Mouse (Mus musculus): ENCODE results near the gene Psip1. TPM values are rescaled to one million over a fixed set of nuclear protein-coding genes. Genes with fewer than 3 reads are reported as not detected.
A peak's percentile ranks its signal among the peaks of the same experiment; 100 is the strongest.
"Not testable (repeated sequence)": the region's sequence is repeated elsewhere in the genome, so short reads cannot be mapped to it uniquely, and the experiment has no call there.

The Psip1 gene
- polyA plus RNA-seq, 1 experiment from 2014 or later, result 396 TPM

DNA sequence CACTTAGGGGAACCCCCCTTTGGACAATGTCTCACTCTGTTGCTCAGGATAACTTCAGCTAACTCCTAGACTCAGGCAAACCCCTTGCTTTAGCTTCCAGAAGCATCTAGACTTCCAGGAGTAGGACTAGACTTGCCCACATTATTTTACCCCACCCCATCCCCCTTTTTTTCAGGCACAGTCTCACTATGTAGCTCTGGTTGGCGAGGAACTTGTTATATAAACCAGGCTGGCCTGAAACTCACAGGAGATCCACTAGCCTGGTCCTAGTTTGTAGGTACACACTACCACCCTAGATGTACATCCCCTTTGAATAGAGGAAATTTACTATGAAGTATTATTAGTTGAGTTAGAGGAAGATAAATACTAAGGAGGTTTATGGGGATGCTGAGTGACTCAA lies 27.9 kb upstream of the Psip1 start:
- no peak for ATAC-seq (ENCODE audit: low FRiP score, low TSS enrichment)
- Histone ChIP-seq H3K9ac (replicated peaks; ENCODE audit: low read length) (no peak overlapping the region), H3K4me2 (ENCODE audit: low read length) (no peak overlapping the region), H3K27ac (replicated peaks; ENCODE audit: low read depth, low read length) (no peak overlapping the region), H3K9me3 (ENCODE audit: control insufficient read depth, low read length) (no peaks in the 10 kb centered on the region), H3K4me3 (replicated peaks; ENCODE audit: low read depth, low read length) (no peak overlapping the region), H3K27me3 (ENCODE audit: control insufficient read depth, insufficient read depth, low read length) (no peaks in the 10 kb centered on the region), H3K4me1 (ENCODE audit: control insufficient read depth, insufficient read depth, low read length) (no peaks in the 10 kb centered on the region), H3K36me3 (ENCODE audit: control insufficient read depth, insufficient read depth, low read length) (no peaks in the 10 kb centered on the region)
- WGBS, result 90% methylated on average over 1 of the region's 1 CpGs
- DNase-seq, result no peak

- Histone ChIP-seq H3K9me3 (ENCODE audit: control insufficient read depth, low read length) (no peaks in the 10 kb centered on the region), H3K4me2 (ENCODE audit: low read length) (no peak overlapping the region), H3K27me3 (ENCODE audit: control insufficient read depth, insufficient read depth, low read length) (no peaks in the 10 kb centered on the region), H3K27ac (replicated peaks; ENCODE audit: low read depth, low read length) (no peak overlapping the region), H3K4me1 (ENCODE audit: control insufficient read depth, insufficient read depth, low read length) (no peaks in the 10 kb centered on the region), H3K9ac (replicated peaks; ENCODE audit: low read length) (no peak overlapping the region), H3K36me3 (ENCODE audit: control insufficient read depth, insufficient read depth, low read length) (no peaks in the 10 kb centered on the region), H3K4me3 (replicated peaks; ENCODE audit: low read depth, low read length) (no peak overlapping the region)
- DNase-seq (no peak), ATAC-seq (ENCODE audit: low FRiP score, low TSS enrichment) (no peak)
- 82% methylated on average over 2 of the region's 2 CpGs for WGBS
Observed at GRCm38 (mm10) chr4:83512644-83513043, 26.4 kb upstream of the Psip1 start.

DNA sequence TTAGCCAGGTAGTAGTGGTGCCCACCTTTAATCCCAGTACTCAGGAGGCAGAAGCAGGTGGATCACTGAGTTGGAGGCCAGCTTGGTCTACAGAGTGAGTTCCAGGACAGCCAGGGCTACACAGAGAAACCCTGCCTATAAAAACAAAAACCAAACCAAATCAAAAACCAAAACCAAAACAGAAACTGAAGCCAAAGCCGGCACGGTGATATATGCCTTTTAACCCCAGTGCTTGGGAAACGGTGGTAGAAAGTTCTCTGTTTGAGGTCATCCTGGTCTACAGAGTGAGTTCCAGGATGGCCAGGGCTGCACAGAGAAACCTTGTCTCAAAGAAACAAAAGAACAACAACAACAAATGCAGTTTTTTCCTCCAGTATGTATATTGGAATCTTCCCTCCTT lies 26.0 kb upstream of the Psip1 start:
- Histone ChIP-seq H3K27me3 (ENCODE audit: control insufficient read depth, insufficient read depth, low read length) (no peaks in the 10 kb centered on the region), H3K4me1 (ENCODE audit: control insufficient read depth, insufficient read depth, low read length) (no peaks in the 10 kb centered on the region), H3K4me3 (replicated peaks; ENCODE audit: low read depth, low read length) (no peak overlapping the region), H3K9me3 (ENCODE audit: control insufficient read depth, low read length) (no peaks in the 10 kb centered on the region), H3K36me3 (ENCODE audit: control insufficient read depth, insufficient read depth, low read length) (no peaks in the 10 kb centered on the region), H3K4me2 (ENCODE audit: low read length) (no peak overlapping the region), H3K27ac (replicated peaks; ENCODE audit: low read depth, low read length) (no peak overlapping the region), H3K9ac (replicated peaks; ENCODE audit: low read length) (no peak overlapping the region)
- ATAC-seq (ENCODE audit: low FRiP score, low TSS enrichment), result no peak
- DNase-seq, result no peak
- WGBS, result 97% methylated on average over 3 of the region's 3 CpGs

DNA sequence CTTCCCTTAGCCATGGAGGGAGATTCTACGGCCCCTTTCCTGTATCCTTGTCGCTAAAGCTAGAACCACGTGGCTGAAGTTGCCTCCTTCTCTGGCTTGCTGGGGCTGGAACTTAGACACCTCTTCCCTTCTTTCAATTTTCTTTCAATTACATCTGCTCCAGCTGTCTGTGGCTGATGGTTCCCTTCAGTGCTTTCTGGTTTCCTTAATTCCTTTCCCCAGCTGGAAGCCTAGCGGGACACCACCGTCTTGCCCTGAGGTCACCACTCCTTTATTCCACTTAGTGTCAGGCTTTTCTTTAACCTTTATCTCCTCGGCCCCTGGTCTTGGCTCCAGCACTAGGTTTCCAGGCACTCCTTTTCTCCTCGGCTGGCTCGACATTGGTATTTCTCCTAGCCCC lies 24.8 kb upstream of the Psip1 start:
- no peak for DNase-seq
- Histone ChIP-seq H3K27ac (replicated peaks; ENCODE audit: low read depth, low read length) (no peak overlapping the region), H3K4me1 (ENCODE audit: control insufficient read depth, insufficient read depth, low read length) (no peaks in the 10 kb centered on the region), H3K9ac (replicated peaks; ENCODE audit: low read length) (no peak overlapping the region), H3K4me2 (ENCODE audit: low read length) (no peak overlapping the region), H3K4me3 (replicated peaks; ENCODE audit: low read depth, low read length) (no peak overlapping the region), H3K9me3 (ENCODE audit: control insufficient read depth, low read length) (no peaks in the 10 kb centered on the region), H3K36me3 (ENCODE audit: control insufficient read depth, insufficient read depth, low read length) (no peaks in the 10 kb centered on the region), H3K27me3 (ENCODE audit: control insufficient read depth, insufficient read depth, low read length) (no peaks in the 10 kb centered on the region)
- no peak for ATAC-seq (ENCODE audit: low FRiP score, low TSS enrichment)
- 27% methylated on average over 8 of the region's 8 CpGs for WGBS

DNA sequence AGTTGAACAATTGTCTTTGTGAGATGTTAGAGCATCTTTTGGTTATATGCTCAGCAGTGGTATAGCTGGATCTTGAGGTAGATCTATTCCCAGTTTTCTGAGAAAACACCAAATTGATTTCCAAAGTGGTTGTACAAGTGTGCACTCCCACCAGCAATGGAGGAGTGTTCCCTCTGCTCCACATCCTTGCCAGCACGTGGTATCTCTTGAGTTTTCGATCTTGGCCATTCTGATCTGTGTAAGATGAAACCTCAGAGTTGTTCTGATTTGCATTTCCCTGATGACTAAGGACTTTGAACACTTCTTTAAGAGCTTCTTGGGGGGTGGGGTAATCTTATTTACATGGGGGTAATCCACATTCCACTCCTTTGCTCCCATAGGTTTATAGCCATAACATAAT lies 23.3 kb upstream of the Psip1 start:
- Histone ChIP-seq H3K27ac (replicated peaks; ENCODE audit: low read depth, low read length) (no peak overlapping the region), H3K4me2 (ENCODE audit: low read length) (no peak overlapping the region), H3K9me3 (ENCODE audit: control insufficient read depth, low read length) (no peaks in the 10 kb centered on the region), H3K4me3 (replicated peaks; ENCODE audit: low read depth, low read length) (no peak overlapping the region), H3K36me3 (ENCODE audit: control insufficient read depth, insufficient read depth, low read length) (no peaks in the 10 kb centered on the region), H3K27me3 (ENCODE audit: control insufficient read depth, insufficient read depth, low read length) (no peaks in the 10 kb centered on the region), H3K4me1 (ENCODE audit: control insufficient read depth, insufficient read depth, low read length) (no peaks in the 10 kb centered on the region), H3K9ac (replicated peaks; ENCODE audit: low read length) (no peak overlapping the region)
- DNase-seq, result no peak
- no peak for ATAC-seq (ENCODE audit: low FRiP score, low TSS enrichment)
- 40% methylated on average over 2 of the region's 2 CpGs for WGBS

DNA sequence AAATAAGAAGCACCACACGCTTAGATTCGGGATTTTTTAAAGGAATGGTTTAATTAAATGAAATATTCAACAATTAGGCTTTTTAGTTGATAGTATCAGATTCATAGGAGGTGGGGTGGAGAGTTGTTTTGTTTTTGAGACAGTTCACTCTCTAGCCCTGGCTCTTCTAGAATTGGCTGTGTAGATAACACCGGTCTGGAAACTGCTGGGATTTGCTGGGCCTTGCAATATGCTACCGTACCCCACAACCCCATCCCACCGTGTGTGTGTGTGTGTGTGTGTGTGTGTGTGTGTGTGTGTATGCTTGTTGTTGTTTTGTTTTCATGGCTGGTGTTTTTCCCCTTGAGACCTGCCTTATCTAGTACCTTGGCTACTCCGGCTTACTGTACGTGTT lies 14.8 kb upstream of the Psip1 start:
- peak overlapping the region; percentile 59 for H3K4me2 ChIP-seq (ENCODE audit: low read length)
- H3K36me3 ChIP-seq (ENCODE audit: control insufficient read depth, insufficient read depth, low read length), result no peaks in the 10 kb centered on the region
- peak overlapping the region; percentile 85; the same call in 1 of the 2 replicates for H3K27ac ChIP-seq (replicated peaks; ENCODE audit: low read depth, low read length)
- H3K27me3 ChIP-seq (ENCODE audit: control insufficient read depth, insufficient read depth, low read length), result no peaks in the 10 kb centered on the region
- 0 out of 2 replicates have a peak, but pooled peaks cover 3% of the 10 kb centered on the region for H3K4me1 ChIP-seq (ENCODE audit: control insufficient read depth, insufficient read depth, low read length)
- H3K9ac ChIP-seq (replicated peaks; ENCODE audit: low read length), result peak overlapping the region; percentile 36; the same call in 1 of the 2 replicates
- DNase-seq (no peak), ATAC-seq (ENCODE audit: low FRiP score, low TSS enrichment) (peak; percentile 71; the same call in 1 of the 2 replicates)
- H3K4me3 ChIP-seq (replicated peaks; ENCODE audit: low read depth, low read length), result peak overlapping the region; percentile 37
- no peaks in the 10 kb centered on the region for H3K9me3 ChIP-seq (ENCODE audit: control insufficient read depth, low read length)
- WGBS, result 37% methylated on average over 7 of the region's 7 CpGs

GRCm38 (mm10) chr4:83500154-83501036 lies 14.1 kb upstream of the Psip1 start:
- DNase-seq, result peak; percentile 83
- 5% methylated on average over 22 of the region's 22 CpGs for WGBS
- ATAC-seq (ENCODE audit: low FRiP score, low TSS enrichment), result peak; percentile 85
- Histone ChIP-seq H3K4me2 (ENCODE audit: low read length) (peak overlapping the region; percentile 59), H3K36me3 (ENCODE audit: control insufficient read depth, insufficient read depth, low read length) (no peaks in the 10 kb centered on the region), H3K4me3 (replicated peaks; ENCODE audit: low read depth, low read length) (peak overlapping the region; percentile 37), H3K9me3 (ENCODE audit: control insufficient read depth, low read length) (no peaks in the 10 kb centered on the region), H3K4me1 (ENCODE audit: control insufficient read depth, insufficient read depth, low read length) (0 out of 2 replicates have a peak, but pooled peaks cover 3% of the 10 kb centered on the region), H3K27ac (replicated peaks; ENCODE audit: low read depth, low read length) (peak overlapping the region; percentile 85), H3K9ac (replicated peaks; ENCODE audit: low read length) (peak overlapping the region; percentile 36; the same call in 1 of the 2 replicates), H3K27me3 (ENCODE audit: control insufficient read depth, insufficient read depth, low read length) (no peaks in the 10 kb centered on the region)

GRCm38 (mm10) chr4:83497013-83497412 lies 10.8 kb upstream of the Psip1 start:
- H3K9me3 ChIP-seq (ENCODE audit: control insufficient read depth, low read length); H3K27ac ChIP-seq (replicated peaks; ENCODE audit: low read depth, low read length); H3K4me3 ChIP-seq (replicated peaks; ENCODE audit: low read depth, low read length); H3K27me3 ChIP-seq (ENCODE audit: control insufficient read depth, insufficient read depth, low read length); H3K36me3 ChIP-seq (ENCODE audit: control insufficient read depth, insufficient read depth, low read length); ATAC-seq (ENCODE audit: low FRiP score, low TSS enrichment); H3K9ac ChIP-seq (replicated peaks; ENCODE audit: low read length); DNase-seq; H3K4me1 ChIP-seq (ENCODE audit: control insufficient read depth, insufficient read depth, low read length); H3K4me2 ChIP-seq (ENCODE audit: low read length): not testable (repeated sequence)
- WGBS, result 85% methylated on average over 5 of the region's 5 CpGs

- 100% methylated on average over 1 of the region's 1 CpGs for WGBS
- Histone ChIP-seq H3K9ac (replicated peaks; ENCODE audit: low read length) (no peak overlapping the region), H3K9me3 (ENCODE audit: control insufficient read depth, low read length) (no peaks in the 10 kb centered on the region), H3K27ac (replicated peaks; ENCODE audit: low read depth, low read length) (no peak overlapping the region), H3K36me3 (ENCODE audit: control insufficient read depth, insufficient read depth, low read length) (no peaks in the 10 kb centered on the region), H3K27me3 (ENCODE audit: control insufficient read depth, insufficient read depth, low read length) (no peaks in the 10 kb centered on the region), H3K4me2 (ENCODE audit: low read length) (no peak overlapping the region), H3K4me1 (ENCODE audit: control insufficient read depth, insufficient read depth, low read length) (no peaks in the 10 kb centered on the region), H3K4me3 (replicated peaks; ENCODE audit: low read depth, low read length) (no peak overlapping the region)
- no peak for DNase-seq
- ATAC-seq (ENCODE audit: low FRiP score, low TSS enrichment), result no peak
Observed at GRCm38 (mm10) chr4:83493112-83493511, 6.9 kb upstream of the Psip1 start.
